Mouse (Mus musculus) heart, embryonic 14.5 days (tissue): ENCODE data around the gene Nhsl2. TPM values are rescaled to one million over a fixed set of nuclear protein-coding genes. Genes with fewer than 3 reads are reported as not detected.

Source experiments
- ATAC-seq: fragments of 200-750 bp; cut with Nextera tagmentation; 2 replicates; pipeline ENCODE4 v1.8.0; 2017; ENCODE audit warnings: low read depth, moderate TSS enrichment; ENCODE audit not compliant: insufficient number of reproducible peaks, insufficient read depth, low FRiP score
- H3K27ac ChIP-seq, 2 experiments: fragments of 200-500 bp in 1 of 2; fragments of 300-500 bp in 1 of 2; sonication (generic) in 1 of 2; replicated peaks in 1 of 2; 2 replicates each; pipeline ENCODE4 v1.5.1; 2012 to 2014; ENCODE audit warnings: low read depth in 2 of 2, low read length in 2 of 2, control low read depth in 1 of 2, mild to moderate bottlenecking in 1 of 2, mixed read lengths in 1 of 2; ENCODE audit not compliant: control insufficient read depth in 1 of 2, insufficient read depth in 1 of 2
- H3K27me3 ChIP-seq: fragments of 300-500 bp; sonication (generic); 2 replicates; pipeline ENCODE4 v1.6.1; 2014; ENCODE audit warnings: mild to moderate bottlenecking, low read length, control low read depth; ENCODE audit not compliant: control insufficient read depth, insufficient read depth
- H3K36me3 ChIP-seq: fragments of 300-500 bp; sonication (generic); 2 replicates; pipeline ENCODE4 v1.6.1; 2014; ENCODE audit warnings: mild to moderate bottlenecking, control low read depth, low read length, mixed read lengths; ENCODE audit not compliant: control insufficient read depth, insufficient read depth
- H3K4me1 ChIP-seq, 2 experiments: fragments of 200-500 bp in 1 of 2; fragments of 300-500 bp in 1 of 2; sonication (generic) in 1 of 2; 2 replicates each; pipeline ENCODE4 v1.6.1; 2012 to 2014; ENCODE audit warnings: low read length in 2 of 2, control low read depth in 1 of 2, mixed read lengths in 1 of 2; ENCODE audit not compliant: control insufficient read depth in 2 of 2, insufficient read depth in 2 of 2
- H3K4me2 ChIP-seq: fragments of 300-500 bp; sonication (generic); 2 replicates; pipeline ENCODE4 v1.6.1; 2014; ENCODE audit warnings: mild to moderate bottlenecking, low read length
- H3K4me3 ChIP-seq, 2 experiments: fragments of 200-500 bp in 1 of 2; fragments of 300-500 bp in 1 of 2; sonication (generic) in 1 of 2; 2 replicates each; pipeline ENCODE4 v1.5.1; 2012 to 2014; ENCODE audit warnings: low read length in 2 of 2, mild to moderate bottlenecking in 2 of 2, control low read depth in 1 of 2, low read depth in 1 of 2, moderate library complexity in 1 of 2; ENCODE audit not compliant: control insufficient read depth in 1 of 2, insufficient read depth in 1 of 2
- H3K9ac ChIP-seq: fragments of 300-500 bp; sonication (generic); 2 replicates; pipeline ENCODE4 v1.6.1; 2014; ENCODE audit warnings: mild to moderate bottlenecking, low read length
- H3K9me3 ChIP-seq: fragments of 300-500 bp; sonication (generic); 2 replicates; pipeline ENCODE4 v1.6.1; 2016; ENCODE audit warnings: low read length, control low read depth; ENCODE audit not compliant: control insufficient read depth
- WGBS: fragments of 180-500 bp; shearing (Covaris S2); extraction: QIAGEN DNeasy Blood & Tissue Kit; methylation state at CpG from one replicate; pipeline ENCODE4 v1.1.7; 2014; 5-methylcytosine and 5-hydroxymethylcytosine counted together
- microRNA-seq: library from miRNA; unstranded; fragments of <30 nt; microRNA quantifications from one replicate; pipeline ENCODE4, GENCODE M21; 2016
- polyA plus RNA-seq: library from polyadenylated mRNA; unstranded; fragments of >200 nt; fragmentation: Nextera tagmentation; extraction: Ambion mirVana; gene quantifications from 2 replicates; pipeline ENCODE4 v1.2.1, GENCODE M21; 2014

Nhsl2 gene
- polyA plus RNA-seq, 1 experiment from 2014 or later: 15.5 TPM

DNA sequence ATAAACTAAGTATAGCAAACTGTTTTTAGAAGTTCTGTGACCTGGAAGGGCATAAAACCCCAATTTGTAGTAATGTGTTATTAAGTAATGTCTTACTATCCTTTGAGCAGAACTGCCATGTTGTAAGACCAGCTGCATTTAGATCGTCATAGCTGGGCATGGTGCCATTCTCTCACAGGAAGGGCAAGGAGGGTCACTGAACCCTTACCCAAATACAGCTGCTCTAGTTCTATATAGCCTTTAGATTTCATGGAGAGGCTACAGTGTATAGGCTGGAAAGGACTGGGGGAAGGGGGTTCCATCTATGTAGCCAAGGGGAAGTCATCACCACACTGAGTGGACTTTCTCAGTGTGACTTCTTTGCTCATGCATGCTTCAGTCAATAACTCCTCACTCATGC lies 292.0 kb downstream of the Nhsl2 start:
- no peak overlapping the region for H3K27ac ChIP-seq
- ATAC-seq: no peak
- H3K27me3 ChIP-seq: no peaks in the 10 kb centered on the region
- WGBS: 69% methylated on average over 1 of the region's 1 CpGs
- H3K36me3 ChIP-seq: peaks cover 35% of the 10 kb centered on the region
- no peak overlapping the region for H3K4me2 ChIP-seq
- no peaks in the 10 kb centered on the region for H3K4me1 ChIP-seq
- no peak overlapping the region for H3K9ac ChIP-seq
- H3K9me3 ChIP-seq: no peaks in the 10 kb centered on the region
- H3K4me3 ChIP-seq: no peak overlapping the region

Small RNA genes lying within 50 kb of the gene (microRNA-seq; reads per million reads assigned to microRNA genes)
- not detected for gene Gm27843

Other genes with a start within 250 kb of the Nhsl2 start
- gene Ogt, start 209.3 kb upstream of the Nhsl2 start, polyA plus RNA-seq: 133 and 138 TPM in 2 replicates
- gene Cxcr3, start 115.1 kb upstream of the Nhsl2 start, polyA plus RNA-seq: 0.15 and 0.19 TPM in 2 replicates
- gene Gm4779, start 55.0 kb upstream of the Nhsl2 start, polyA plus RNA-seq: 0.32 TPM in 1 of 2 replicates, not detected in the other
- gene 8030474K03Rik, start 54.7 kb upstream of the Nhsl2 start, polyA plus RNA-seq: 0.27 TPM in 1 of 2 replicates, not detected in the other
- gene Rtl5, start 221.9 kb downstream of the Nhsl2 start, polyA plus RNA-seq: 0.53 and 0.55 TPM in 2 replicates